Mouse (Mus musculus): Measurements from ENCODE around the gene Mfsd4b5.

- TF ChIP-seq CTCF (IDR thresholded peaks at IDR 0.05; ENCODE audit: control insufficient read depth, insufficient read depth, low read length) (no peak), POLR2A (IDR thresholded peaks at IDR 0.05; ENCODE audit: borderline replicate concordance, control insufficient read depth, low read depth, low read length) (no peak)
Observed at GRCm38 (mm10) chr10:39926616-39927139, 59.8 kb downstream of the Mfsd4b5 start, which contains the start of gene Mfsd4b2.
